Mouse (Mus musculus) liver, adult 2 months (tissue): ENCODE data around the gene Luzp2.

Experiments
- CTCF ChIP-seq: fragments of 200-500 bp; IDR thresholded peaks from 2 replicates; pipeline ENCODE4 v1.5.1; 2011; ENCODE audit warnings: low read depth, low read length, control low read depth
- POLR2A ChIP-seq: fragments of 200-500 bp; IDR thresholded peaks from 2 replicates; pipeline ENCODE4 v1.6.1; 2011; ENCODE audit warnings: low read length, control low read depth; ENCODE audit not compliant: insufficient read depth; ENCODE audit errors: extremely low read depth

DNA sequence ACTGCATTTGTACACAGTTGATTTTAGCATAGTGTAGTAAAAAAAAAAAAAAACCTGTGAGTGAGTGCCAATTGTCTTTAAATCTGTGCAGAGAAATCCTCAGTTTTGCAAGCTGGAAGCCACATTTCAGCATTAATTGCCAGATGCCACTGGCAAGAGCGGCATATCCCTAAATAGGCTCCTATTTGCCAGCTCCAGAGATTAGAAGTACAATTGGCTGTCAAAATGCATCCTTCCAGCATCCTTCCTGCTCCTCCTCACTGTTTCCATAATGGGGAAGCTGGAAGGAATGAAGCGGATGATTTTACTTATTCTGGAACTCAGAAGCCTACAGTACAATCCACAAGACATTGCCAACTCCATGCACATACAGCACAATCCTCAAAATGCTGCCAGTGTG, 354.2 kb downstream of the Luzp2 start:
- TF ChIP-seq POLR2A (no peak), CTCF (no peak)
